Mouse (Mus musculus): ENCODE data around the gene Klhdc7a.
"Not testable (repeated sequence)": the region's sequence is repeated elsewhere in the genome, so short reads cannot be mapped to it uniquely, and the experiment has no call there.

Klhdc7a gene

GRCm38 (mm10) chr4:139967922-139968321 lies at the start of gene Klhdc7a:
TSS of gene Klhdc7a (minus strand) at chr4:139968026.
- DNase-seq (ENCODE audit: low read depth, low spot score), result no peak

GRCm38 (mm10) chr4:140015916-140016315 lies 48.1 kb upstream of the Klhdc7a start:
- DNase-seq (ENCODE audit: low read depth, low spot score), result no peak

GRCm38 (mm10) chr4:140010728-140011470 lies 43.1 kb upstream of the Klhdc7a start:
- no peak for DNase-seq (ENCODE audit: low read depth, low spot score)

- no peak for DNase-seq (ENCODE audit: low read depth, low spot score)
These were observed 37.1 kb upstream of the Klhdc7a start for GRCm38 (mm10) chr4:140004932-140005331.

GRCm38 (mm10) chr4:140004170-140004569 lies 36.3 kb upstream of the Klhdc7a start:
- DNase-seq (ENCODE audit: low read depth, low spot score), result no peak

- DNase-seq (ENCODE audit: low read depth, low spot score), result no peak
These were observed 34.2 kb upstream of the Klhdc7a start for GRCm38 (mm10) chr4:140002069-140002468.

- no peak for DNase-seq (ENCODE audit: low read depth, low spot score)
These were observed 33.1 kb upstream of the Klhdc7a start for GRCm38 (mm10) chr4:140000911-140001310.

- DNase-seq (ENCODE audit: low read depth, low spot score), result no peak
These were observed 31.2 kb upstream of the Klhdc7a start for GRCm38 (mm10) chr4:139999033-139999432.

- no peak for DNase-seq (ENCODE audit: low read depth, low spot score)
These were observed 27.8 kb upstream of the Klhdc7a start for GRCm38 (mm10) chr4:139995659-139996058.

GRCm38 (mm10) chr4:139993111-139993755 lies 25.4 kb upstream of the Klhdc7a start:
- DNase-seq (ENCODE audit: low read depth, low spot score), result no peak

GRCm38 (mm10) chr4:139986913-139987312 lies 19.1 kb upstream of the Klhdc7a start:
- DNase-seq (ENCODE audit: low read depth, low spot score), result no peak

GRCm38 (mm10) chr4:139978716-139979115 lies 10.9 kb upstream of the Klhdc7a start:
- DNase-seq (ENCODE audit: low read depth, low spot score), result no peak

GRCm38 (mm10) chr4:139977308-139977781 lies 9.5 kb upstream of the Klhdc7a start:
- no peak for DNase-seq (ENCODE audit: low read depth, low spot score)

GRCm38 (mm10) chr4:139974506-139974905 lies 6.7 kb upstream of the Klhdc7a start:
- DNase-seq (ENCODE audit: low read depth, low spot score), result no peak

- no peak for DNase-seq (ENCODE audit: low read depth, low spot score)
These were observed 343 bp downstream of the Klhdc7a start for GRCm38 (mm10) chr4:139967475-139967891.

- DNase-seq (ENCODE audit: low read depth, low spot score), result no peak
These were observed 845 bp downstream of the Klhdc7a start for GRCm38 (mm10) chr4:139966981-139967380.

- no peak for DNase-seq (ENCODE audit: low read depth, low spot score)
These were observed 2.1 kb downstream of the Klhdc7a start for GRCm38 (mm10) chr4:139965596-139966185.

- no peak for DNase-seq (ENCODE audit: low read depth, low spot score)
These were observed 3.4 kb downstream of the Klhdc7a start for GRCm38 (mm10) chr4:139964406-139964805.

GRCm38 (mm10) chr4:139963911-139964310 lies 3.9 kb downstream of the Klhdc7a start:
- no peak for DNase-seq (ENCODE audit: low read depth, low spot score)

- no peak for DNase-seq (ENCODE audit: low read depth, low spot score)
These were observed 4.8 kb downstream of the Klhdc7a start for GRCm38 (mm10) chr4:139963059-139963458.

- no peak for DNase-seq (ENCODE audit: low read depth, low spot score)
These were observed 6.0 kb downstream of the Klhdc7a start for GRCm38 (mm10) chr4:139961816-139962215.

- DNase-seq (ENCODE audit: low read depth, low spot score), result not testable (repeated sequence)
These were observed 6.5 kb downstream of the Klhdc7a start for GRCm38 (mm10) chr4:139961329-139961728.
